Mouse (Mus musculus): ENCODE results near the gene Mettl24.

DNA sequence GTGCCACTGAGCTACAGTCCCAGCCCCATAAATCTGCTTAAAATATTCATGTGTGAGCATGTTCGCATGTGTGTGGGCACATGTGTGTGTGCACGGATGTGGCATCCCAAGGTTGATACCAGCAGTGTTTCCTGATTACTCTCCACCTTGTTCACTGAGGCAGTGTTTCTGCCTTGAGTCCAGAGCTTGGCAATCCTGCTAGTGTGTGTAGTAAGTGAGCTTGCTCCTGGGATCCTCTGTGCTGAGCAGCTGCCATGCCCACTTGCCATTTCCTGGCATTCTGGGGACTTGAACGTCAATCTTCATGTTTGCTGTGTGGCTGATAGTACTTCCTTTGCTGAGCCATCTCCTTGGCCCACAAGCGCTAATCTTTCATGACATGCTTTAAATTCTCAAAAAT lies 32.1 kb downstream of the Mettl24 start:
- TF ChIP-seq POLR2A (IDR thresholded peaks at IDR 0.05; ENCODE audit: borderline replicate concordance, control insufficient read depth, low read depth, low read length) (no peak), CTCF (IDR thresholded peaks at IDR 0.05; ENCODE audit: control insufficient read depth, insufficient read depth, low read length) (no peak)
